Mouse (Mus musculus) neural tube, embryonic 15.5 days (tissue): ENCODE measurements around the gene Alpk1. TPM values are rescaled to one million over a fixed set of nuclear protein-coding genes. Genes with fewer than 3 reads are reported as not detected.

ENCODE experiments used
- ATAC-seq: fragments of 200-750 bp; cut with Nextera tagmentation; 2 replicates; pipeline ENCODE4 v1.8.0; 2017; ENCODE audit warnings: mild to moderate bottlenecking, moderate TSS enrichment, moderate library complexity; ENCODE audit not compliant: low FRiP score
- H3K27ac ChIP-seq: fragments of 300-500 bp; sonication (generic); replicated peaks from 2 replicates; pipeline ENCODE4 v1.5.1; 2015; ENCODE audit warnings: mild to moderate bottlenecking, inconsistent platforms
- H3K27me3 ChIP-seq: fragments of 300-500 bp; sonication (generic); replicated peaks from 2 replicates; pipeline ENCODE4 v1.6.1; 2015; ENCODE audit warnings: inconsistent platforms
- H3K36me3 ChIP-seq: fragments of 300-500 bp; sonication (generic); 2 replicates; pipeline ENCODE4 v1.6.1; 2015; ENCODE audit warnings: inconsistent platforms
- H3K4me1 ChIP-seq: fragments of 300-500 bp; sonication (generic); 2 replicates; pipeline ENCODE4 v1.6.1; 2015; ENCODE audit warnings: inconsistent platforms
- H3K4me2 ChIP-seq: fragments of 300-500 bp; sonication (generic); 2 replicates; pipeline ENCODE4 v1.6.1; 2015; ENCODE audit warnings: inconsistent platforms, mild to moderate bottlenecking, moderate library complexity
- H3K4me3 ChIP-seq: fragments of 300-500 bp; sonication (generic); replicated peaks from 2 replicates; pipeline ENCODE4 v1.5.1; 2015; ENCODE audit warnings: mild to moderate bottlenecking, inconsistent platforms
- H3K9ac ChIP-seq: fragments of 300-500 bp; sonication (generic); replicated peaks from 2 replicates; pipeline ENCODE4 v1.6.1; 2015; ENCODE audit warnings: mild to moderate bottlenecking, inconsistent platforms
- H3K9me3 ChIP-seq: fragments of 300-500 bp; sonication (generic); replicated peaks from 2 replicates; pipeline ENCODE4 v1.6.1; 2016; ENCODE audit warnings: inconsistent platforms
- WGBS: fragments of 180-500 bp; shearing (Covaris S2); methylation state at CpG from one replicate; pipeline ENCODE4 v1.1.7; 2015; ENCODE audit warnings: mixed read lengths; 5-methylcytosine and 5-hydroxymethylcytosine counted together
- polyA plus RNA-seq: library from polyadenylated mRNA; unstranded; fragments of >200 nt; fragmentation: Nextera tagmentation; extraction: Ambion mirVana; gene quantifications from 2 replicates; pipeline ENCODE4 v1.2.1, GENCODE M21; 2015

Alpk1 gene
- polyA plus RNA-seq, 1 experiment from 2014 or later = 0.61 TPM

DNA sequence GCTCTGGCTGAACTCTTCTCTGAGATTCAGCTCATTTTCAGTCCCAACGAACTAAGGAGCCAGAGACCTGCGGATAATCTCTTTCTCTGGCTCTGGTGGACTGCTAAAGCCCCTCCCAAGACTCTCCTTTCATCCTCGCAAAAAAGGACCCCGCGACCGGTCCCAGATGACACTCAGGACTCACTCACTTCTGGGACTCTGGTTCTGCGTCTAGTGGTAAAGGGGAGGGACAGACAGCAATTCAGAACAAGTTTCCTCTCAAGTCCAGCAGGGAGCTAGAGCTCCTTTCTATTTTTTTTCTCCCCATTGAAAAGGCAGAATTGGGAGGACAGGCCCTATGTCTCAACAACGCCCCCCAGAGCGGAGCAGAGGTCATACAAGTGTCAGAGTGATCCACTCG lies 148.7 kb downstream of the Alpk1 start:
- ATAC-seq = no peak
- Histone ChIP-seq H3K27ac (no peak overlapping the region), H3K9me3 (no peaks in the 10 kb centered on the region), H3K4me2 (peak overlapping the region; percentile 98), H3K4me1 (peaks cover 41% of the 10 kb centered on the region), H3K4me3 (no peak overlapping the region), H3K36me3 (no peaks in the 10 kb centered on the region), H3K9ac (no peak overlapping the region), H3K27me3 (peaks cover 67% of the 10 kb centered on the region)
- 0% methylated on average over 10 of the region's 10 CpGs for WGBS

DNA sequence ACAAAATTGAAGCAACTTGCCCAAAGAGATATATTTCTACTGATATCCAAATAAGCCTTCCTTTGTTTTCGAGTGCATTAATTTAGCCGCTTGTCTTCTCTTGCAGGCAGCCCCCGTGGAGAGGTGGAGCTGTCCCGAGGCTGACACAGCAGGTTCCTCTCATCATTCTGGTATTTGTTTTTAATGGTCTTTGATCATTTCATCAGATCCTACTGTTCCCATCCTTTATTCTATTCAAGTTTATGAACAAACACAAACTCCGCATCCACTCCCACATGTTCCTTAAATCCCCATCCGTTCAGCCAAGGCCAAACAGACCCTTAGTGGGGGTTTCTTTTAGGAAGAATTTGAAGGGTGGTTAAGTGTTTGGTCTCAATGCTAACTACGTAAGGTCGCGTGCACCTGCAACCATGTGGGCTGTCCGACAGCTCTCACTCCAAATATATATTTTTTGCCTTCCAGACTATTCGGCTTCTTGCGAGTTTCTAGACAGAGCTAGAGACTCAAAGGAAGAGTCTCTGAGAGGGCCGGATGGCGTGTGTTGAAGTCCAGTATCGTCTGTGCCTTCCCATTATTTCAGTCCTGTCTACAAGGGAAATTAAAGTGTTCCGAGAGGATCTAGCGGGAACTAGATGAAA lies 149.5 kb downstream of the Alpk1 start:
- Histone ChIP-seq H3K4me2 (no peak overlapping the region), H3K9me3 (no peaks in the 10 kb centered on the region), H3K27me3 (peaks cover 69% of the 10 kb centered on the region), H3K9ac (no peak overlapping the region), H3K27ac (no peak overlapping the region), H3K4me3 (no peak overlapping the region), H3K36me3 (no peaks in the 10 kb centered on the region), H3K4me1 (peaks cover 45% of the 10 kb centered on the region)
- 5% methylated on average over 17 of the region's 17 CpGs for WGBS
- no peak for ATAC-seq

DNA sequence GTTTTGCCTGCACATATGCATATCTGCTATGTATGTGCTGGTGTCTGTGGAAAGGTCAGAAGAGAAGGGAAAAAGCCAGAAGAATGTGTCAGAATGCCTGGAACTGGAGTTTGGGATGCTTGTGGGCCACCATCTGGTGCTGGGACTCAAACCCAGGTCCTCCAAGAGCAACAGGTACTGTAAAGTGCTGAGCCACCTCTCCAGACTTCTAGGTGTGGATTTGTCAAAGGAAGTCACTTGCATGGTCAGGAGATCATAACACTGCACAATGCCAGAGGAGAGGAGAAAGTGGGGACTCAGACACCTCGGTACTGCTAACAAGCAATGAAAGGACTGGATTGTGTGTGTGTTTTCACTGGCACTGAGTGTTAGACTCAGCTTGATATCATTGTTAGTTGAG lies 150.1 kb downstream of the Alpk1 start:
- H3K36me3 ChIP-seq = no peaks in the 10 kb centered on the region
- no peak overlapping the region for H3K4me3 ChIP-seq
- peaks cover 51% of the 10 kb centered on the region for H3K4me1 ChIP-seq
- peaks cover 74% of the 10 kb centered on the region for H3K27me3 ChIP-seq
- 9% methylated on average over 1 of the region's 1 CpGs for WGBS
- H3K27ac ChIP-seq = no peak overlapping the region
- no peaks in the 10 kb centered on the region for H3K9me3 ChIP-seq
- no peak overlapping the region for H3K9ac ChIP-seq
- H3K4me2 ChIP-seq = no peak overlapping the region
- ATAC-seq = no peak

- Histone ChIP-seq H3K27me3 (peaks cover 83% of the 10 kb centered on the region), H3K4me1 (peaks cover 39% of the 10 kb centered on the region), H3K27ac (no peak overlapping the region), H3K36me3 (no peaks in the 10 kb centered on the region), H3K4me3 (no peak overlapping the region), H3K9ac (no peak overlapping the region), H3K4me2 (peak overlapping the region; percentile 5; the same call in 1 of the 2 replicates), H3K9me3 (no peaks in the 10 kb centered on the region)
- ATAC-seq = no peak
- WGBS = 3% methylated on average over 37 of the region's 37 CpGs
These were observed 151.8 kb downstream of the Alpk1 start for GRCm38 (mm10) chr3:127628311-127629184.

- Histone ChIP-seq H3K4me3 (no peak overlapping the region), H3K36me3 (no peaks in the 10 kb centered on the region), H3K9me3 (no peaks in the 10 kb centered on the region), H3K27me3 (peaks cover 82% of the 10 kb centered on the region), H3K9ac (no peak overlapping the region), H3K4me2 (peak overlapping the region; percentile 5; the same call in 1 of the 2 replicates), H3K27ac (no peak overlapping the region), H3K4me1 (peaks cover 33% of the 10 kb centered on the region)
- under 1% methylated on average over 9 of the region's 9 CpGs for WGBS
- ATAC-seq = no peak
These were observed 152.4 kb downstream of the Alpk1 start for GRCm38 (mm10) chr3:127627956-127628310.

- Histone ChIP-seq H3K27ac (no peak overlapping the region), H3K4me3 (no peak overlapping the region), H3K9ac (no peak overlapping the region), H3K4me1 (peaks cover 27% of the 10 kb centered on the region), H3K9me3 (no peaks in the 10 kb centered on the region), H3K27me3 (peaks cover 88% of the 10 kb centered on the region), H3K4me2 (no peak overlapping the region), H3K36me3 (no peaks in the 10 kb centered on the region)
- WGBS = 2% methylated on average over 28 of the region's 28 CpGs
- no peak for ATAC-seq
These were observed 153.0 kb downstream of the Alpk1 start for GRCm38 (mm10) chr3:127627151-127627955.

DNA sequence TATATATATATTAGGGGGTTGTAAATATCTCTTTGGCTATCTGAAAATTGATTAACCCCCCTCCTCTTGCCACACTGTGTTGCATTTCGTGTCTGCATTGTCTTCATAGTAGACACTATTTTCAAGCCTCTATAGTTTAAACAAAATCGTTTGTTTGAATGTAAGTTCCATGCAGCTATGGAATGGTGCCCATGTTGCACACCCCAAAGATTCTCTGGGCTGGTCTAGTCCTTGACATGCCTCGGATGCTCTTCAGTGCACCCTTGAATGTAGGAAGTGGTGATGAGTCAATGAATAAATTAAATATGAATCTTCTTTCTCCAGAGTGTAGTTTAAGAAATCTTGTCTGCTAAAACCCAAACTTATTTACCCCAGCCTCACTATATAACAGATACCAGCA lies 153.8 kb downstream of the Alpk1 start:
- 2% methylated on average over 3 of the region's 3 CpGs for WGBS
- peaks cover 81% of the 10 kb centered on the region for H3K27me3 ChIP-seq
- no peak overlapping the region for H3K9ac ChIP-seq
- H3K9me3 ChIP-seq = no peaks in the 10 kb centered on the region
- no peaks in the 10 kb centered on the region for H3K36me3 ChIP-seq
- no peak for ATAC-seq
- no peak overlapping the region for H3K27ac ChIP-seq
- H3K4me2 ChIP-seq = no peak overlapping the region
- no peak overlapping the region for H3K4me3 ChIP-seq
- H3K4me1 ChIP-seq = peaks cover 25% of the 10 kb centered on the region

- H3K27ac ChIP-seq = no peak overlapping the region
- H3K27me3 ChIP-seq = peaks cover 74% of the 10 kb centered on the region
- no peak; the same call in 1 of the 2 replicates for ATAC-seq
- no peaks in the 10 kb centered on the region for H3K9me3 ChIP-seq
- peaks cover 25% of the 10 kb centered on the region for H3K4me1 ChIP-seq
- 1% methylated on average over 28 of the region's 28 CpGs for WGBS
- peak overlapping the region; percentile 64 for H3K4me2 ChIP-seq
- no peaks in the 10 kb centered on the region for H3K36me3 ChIP-seq
- H3K9ac ChIP-seq = no peak overlapping the region
- peak overlapping the region; percentile 37 for H3K4me3 ChIP-seq
These were observed 154.5 kb downstream of the Alpk1 start for GRCm38 (mm10) chr3:127625701-127626399.

DNA sequence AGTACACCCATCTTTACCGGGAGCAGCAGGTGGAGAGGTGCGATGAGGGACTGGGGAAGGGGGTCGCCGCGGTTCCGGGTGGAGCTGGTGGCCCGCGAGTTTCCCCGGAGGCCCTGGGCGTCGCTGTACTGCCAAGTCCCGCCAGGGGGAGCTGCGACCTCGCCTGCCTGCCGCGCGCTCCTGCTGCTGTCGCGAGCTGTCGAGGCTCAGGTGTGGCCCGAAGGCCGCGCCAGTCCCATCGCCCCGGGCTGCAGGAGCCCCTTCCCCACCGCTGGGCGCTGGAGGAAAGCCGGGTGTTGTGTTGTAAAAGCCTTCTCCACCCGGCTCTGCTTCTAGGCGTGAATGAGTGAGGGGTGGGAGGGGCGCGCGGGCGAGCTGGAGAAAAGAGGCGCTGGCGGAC lies 155.0 kb downstream of the Alpk1 start:
- Histone ChIP-seq H3K9me3 (no peaks in the 10 kb centered on the region), H3K4me2 (peak overlapping the region; percentile 64), H3K9ac (no peak overlapping the region), H3K4me3 (peak overlapping the region; percentile 37), H3K27me3 (peaks cover 69% of the 10 kb centered on the region), H3K27ac (no peak overlapping the region), H3K4me1 (peaks cover 25% of the 10 kb centered on the region), H3K36me3 (no peaks in the 10 kb centered on the region)
- WGBS = under 1% methylated on average over 36 of the region's 36 CpGs
- ATAC-seq = peak; percentile 82
